Mouse (Mus musculus) frontal cortex, postnatal 10 days (tissue): ENCODE results near the gene Exo5.

Experiments used
- DNase-seq, 2 experiments: peaks; one replicate each; pipeline ENCODE4 v3.0.0; 2022; ENCODE audit warnings: low spot score in 2 of 2, mixed read lengths in 1 of 2

Gene Exo5

GRCm38 (mm10) chr4:120905644-120906043 lies 19.2 kb downstream of the Exo5 start:
- DNase-seq = no peak

- DNase-seq = no peak
Measured at GRCm38 (mm10) chr4:120904533-120904932, 20.3 kb downstream of the Exo5 start.

GRCm38 (mm10) chr4:120895810-120896584 lies 28.8 kb downstream of the Exo5 start:
- no peak for DNase-seq

GRCm38 (mm10) chr4:120895226-120895625 lies 29.6 kb downstream of the Exo5 start:
- DNase-seq = no peak

- DNase-seq = no peak
Measured at GRCm38 (mm10) chr4:120894584-120894983, 30.2 kb downstream of the Exo5 start.

- no peak for DNase-seq
Measured at GRCm38 (mm10) chr4:120893656-120894401, 31.0 kb downstream of the Exo5 start.

- DNase-seq = no peak
Measured at GRCm38 (mm10) chr4:120892516-120892915, 32.3 kb downstream of the Exo5 start.

- no peak for DNase-seq
Measured at GRCm38 (mm10) chr4:120891960-120892359, 32.9 kb downstream of the Exo5 start.

- no peak for DNase-seq
Measured at GRCm38 (mm10) chr4:120890754-120891440, 33.9 kb downstream of the Exo5 start.

GRCm38 (mm10) chr4:120888884-120889283 lies 35.9 kb downstream of the Exo5 start:
- no peak for DNase-seq

GRCm38 (mm10) chr4:120887381-120888112 lies 37.3 kb downstream of the Exo5 start:
- DNase-seq = no peak

GRCm38 (mm10) chr4:120886811-120887210 lies 38.0 kb downstream of the Exo5 start:
- DNase-seq = no peak

GRCm38 (mm10) chr4:120886131-120886530 lies 38.7 kb downstream of the Exo5 start:
- no peak for DNase-seq

GRCm38 (mm10) chr4:120885208-120886120 lies 39.4 kb downstream of the Exo5 start:
- DNase-seq = no peak

GRCm38 (mm10) chr4:120882002-120882625 lies 42.7 kb downstream of the Exo5 start:
- DNase-seq = peak; percentile 57 to 73

- DNase-seq = no peak
Measured at GRCm38 (mm10) chr4:120880731-120881432, 43.9 kb downstream of the Exo5 start.

GRCm38 (mm10) chr4:120879386-120879785 lies 45.4 kb downstream of the Exo5 start:
- DNase-seq = no peak

- DNase-seq = peak in 1 of 2 experiments; percentile 37
Measured at GRCm38 (mm10) chr4:120878728-120879127, 46.1 kb downstream of the Exo5 start.

- no peak for DNase-seq
Measured at GRCm38 (mm10) chr4:120875961-120876360, 48.9 kb downstream of the Exo5 start.
